Mouse (Mus musculus) spleen, embryonic (tissue): ENCODE data around the gene Top2b.

Source experiments
- CTCF ChIA-PET: fragments of 350-600 bp; sonication (Branson Sonifier 250); formaldehyde crosslinking; loops from one replicate; lab custom pipeline; 2022; lab: Charles Lee

Top2b gene

GRCm38 (mm10) chr14:16364878-16365337 is at the start of gene Top2b:
TSS of gene Top2b (plus strand) at chr14:16365179.
- CTCF ChIA-PET = no interaction called here

- CTCF ChIA-PET = no interaction called here
Observed at GRCm38 (mm10) chr14:16316715-16317114, 48.3 kb upstream of the Top2b start.

GRCm38 (mm10) chr14:16319818-16320217 is 45.2 kb upstream of the Top2b start:
- CTCF ChIA-PET = no interaction called here

- CTCF ChIA-PET = no interaction called here
Observed at GRCm38 (mm10) chr14:16324394-16324793, 40.6 kb upstream of the Top2b start.

- CTCF ChIA-PET = no interaction called here
Observed at GRCm38 (mm10) chr14:16325208-16325607, 39.8 kb upstream of the Top2b start.

- CTCF ChIA-PET = no interaction called here
Observed at GRCm38 (mm10) chr14:16328531-16328930, 36.4 kb upstream of the Top2b start.

GRCm38 (mm10) chr14:16328959-16329480 is 36.0 kb upstream of the Top2b start:
- CTCF ChIA-PET = no interaction called here

GRCm38 (mm10) chr14:16329756-16330155 is 35.2 kb upstream of the Top2b start:
- CTCF ChIA-PET = no interaction called here

- CTCF ChIA-PET = no interaction called here
Observed at GRCm38 (mm10) chr14:16334260-16334659, 30.7 kb upstream of the Top2b start.

GRCm38 (mm10) chr14:16335835-16336417 is 29.1 kb upstream of the Top2b start:
- CTCF ChIA-PET = no interaction called here

- CTCF ChIA-PET = no interaction called here
Observed at GRCm38 (mm10) chr14:16347505-16347904, 17.5 kb upstream of the Top2b start.

- CTCF ChIA-PET = no interaction called here
Observed at GRCm38 (mm10) chr14:16359704-16360103, 5.3 kb upstream of the Top2b start.

- CTCF ChIA-PET = interaction anchor here (0.6 kb wide), 1 partner anchor 19 kb away, joined by 6 read pairs; no protein-coding TSS in a partner anchor
Observed at GRCm38 (mm10) chr14:16364161-16364831, 683 bp upstream of the Top2b start.

GRCm38 (mm10) chr14:16365362-16366173 is 589 bp downstream of the Top2b start:
- CTCF ChIA-PET = no interaction called here

GRCm38 (mm10) chr14:16366174-16366889 is 1.4 kb downstream of the Top2b start:
- CTCF ChIA-PET = no interaction called here

GRCm38 (mm10) chr14:16366986-16367385 is 2.0 kb downstream of the Top2b start:
- CTCF ChIA-PET = no interaction called here

- CTCF ChIA-PET = no interaction called here
Observed at GRCm38 (mm10) chr14:16372761-16373160, 7.8 kb downstream of the Top2b start.

- CTCF ChIA-PET = no interaction called here
Observed at GRCm38 (mm10) chr14:16373190-16373589, 8.2 kb downstream of the Top2b start.

GRCm38 (mm10) chr14:16379917-16380570 is 15.1 kb downstream of the Top2b start:
- CTCF ChIA-PET = interaction anchor here (0.6 kb wide), 1 partner anchor 60 kb away, joined by 4 read pairs; no protein-coding TSS in a partner anchor

GRCm38 (mm10) chr14:16384783-16385182 is 19.8 kb downstream of the Top2b start:
- CTCF ChIA-PET = no interaction called here

GRCm38 (mm10) chr14:16405187-16405586 is 40.2 kb downstream of the Top2b start:
- CTCF ChIA-PET = no interaction called here
